In genomic region chr17:35193881-35194843, GRCm38 (mm10) we compare ENCODE assay signal across 8 mouse cellular contexts. TPM values are rescaled to one million over a fixed set of nuclear protein-coding genes. Genes with fewer than 3 reads are reported as not detected.
DNase-seq lines count a peak whose midpoint lies in the region; ATAC-seq and TF ChIP-seq lines count a peak whose summit lies in the region.

Ltb (plus strand) TSS chr17:35194439.

- TF ChIP-seq EP300 in liver, embryonic 14.5 days (IDR thresholded peaks at IDR 0.05; ENCODE audit: low read depth) = no peak

- TF ChIP-seq CTCF in kidney, postnatal 0 days (IDR thresholded peaks at IDR 0.05; ENCODE audit: low read depth) = no peak
- no peak for TF ChIP-seq CTCF in liver, embryonic 14.5 days (IDR thresholded peaks at IDR 0.05; ENCODE audit: low read depth)
- no peak for TF ChIP-seq CTCF in olfactory bulb, adult 2 months (IDR thresholded peaks at IDR 0.05; ENCODE audit: insufficient read depth, low read depth, low read length)

- H3K27me3 ChIP-seq in kidney, postnatal 0 days (ENCODE audit: insufficient read depth, low read length) = peaks cover 7% of the 10 kb centered on the region; the same call in 1 of the 2 replicates
- H3K27me3 ChIP-seq in forebrain, embryonic 15.5 days = peaks cover 25% of the 10 kb centered on the region
- peaks cover 14% of the 10 kb centered on the region for H3K27me3 ChIP-seq in liver, embryonic 14.5 days (ENCODE audit: control insufficient read depth, insufficient read depth, low read length)

- TF ChIP-seq POLR2A in olfactory bulb, adult 2 months (IDR thresholded peaks at IDR 0.05; ENCODE audit: insufficient read depth, low read depth, low read length) = no peak

- peak within 1 kb of the TSS; percentile 91 for H3K4me2 ChIP-seq in kidney, postnatal 0 days (ENCODE audit: low read length)
- H3K4me2 ChIP-seq in forebrain, embryonic 15.5 days (replicated peaks) = 0 out of 2 replicates have a peak within 1 kb of the TSS, but pooled peaks have one; percentile 66
- H3K4me2 ChIP-seq in liver, embryonic 14.5 days (ENCODE audit: low read depth) = peak within 1 kb of the TSS; percentile 65

- H3K4me3 ChIP-seq in kidney, postnatal 0 days (replicated peaks; ENCODE audit: low read depth, low read length) = peak within 1 kb of the TSS; percentile 43; the same call in 1 of the 2 replicates
- peak within 1 kb of the TSS; percentile 39; the same call in 1 of the 2 replicates for H3K4me3 ChIP-seq in forebrain, embryonic 15.5 days
- H3K4me3 ChIP-seq in liver, embryonic 14.5 days (ENCODE audit: insufficient read depth in 1 of 2, low read depth in 2 of 2, low read length in 2 of 2) = peak within 1 kb of the TSS in 1 of 2 experiments; percentile 43; a peak in 1 of 4 replicates
- peak within 1 kb of the TSS; percentile 44 for H3K4me3 ChIP-seq in olfactory bulb, adult 2 months (ENCODE audit: insufficient read depth, low read depth, low read length)

- no peaks in the 10 kb centered on the region for H3K9me3 ChIP-seq in kidney, postnatal 0 days (replicated peaks; ENCODE audit: low read length)
- no peaks in the 10 kb centered on the region for H3K9me3 ChIP-seq in forebrain, embryonic 15.5 days
- no peaks in the 10 kb centered on the region for H3K9me3 ChIP-seq in liver, embryonic 14.5 days (ENCODE audit: control insufficient read depth, low read length)

- 59% methylated on average over 28 of the region's 28 CpGs for WGBS in kidney, postnatal 0 days
- WGBS in forebrain, embryonic 15.5 days = 82% methylated on average over 28 of the region's 28 CpGs
- WGBS in liver, embryonic 14.5 days (ENCODE audit: insufficient replicate concordance) = 43% methylated on average over 28 of the region's 28 CpGs
- 85% methylated on average over 28 of the region's 28 CpGs for WGBS in olfactory bulb, adult 2 months

- H3K36me3 ChIP-seq in kidney, postnatal 0 days (ENCODE audit: insufficient read depth, low read length) = no peaks in the 10 kb centered on the region
- H3K36me3 ChIP-seq in forebrain, embryonic 15.5 days = no peaks in the 10 kb centered on the region
- H3K36me3 ChIP-seq in liver, embryonic 14.5 days (replicated peaks; ENCODE audit: control insufficient read depth, insufficient read depth, low read depth) = no peaks in the 10 kb centered on the region

- ATAC-seq in kidney, postnatal 0 days (replicated peaks; ENCODE audit: low FRiP score, low read depth) = 0 out of 2 replicates have a peak, but pooled peaks have one; percentile 11
- ATAC-seq in forebrain, embryonic 15.5 days (replicated peaks) = no peak
- no peak for ATAC-seq in liver, embryonic 14.5 days (ENCODE audit: insufficient read depth)
- no peak for ATAC-seq in cerebellum, adult (ENCODE audit: insufficient number of reproducible peaks, low FRiP score, low TSS enrichment)

- no peak within 1 kb of the TSS for H3K27ac ChIP-seq in kidney, postnatal 0 days
- H3K27ac ChIP-seq in forebrain, embryonic 15.5 days (replicated peaks) = no peak within 1 kb of the TSS
- no peak within 1 kb of the TSS for H3K27ac ChIP-seq in liver, embryonic 14.5 days
- no peak within 1 kb of the TSS for H3K27ac ChIP-seq in olfactory bulb, adult 2 months (ENCODE audit: insufficient read depth, low read depth, low read length)

- peaks cover 3% of the 10 kb centered on the region; the same call in 1 of the 2 replicates for H3K4me1 ChIP-seq in kidney, postnatal 0 days (replicated peaks; ENCODE audit: insufficient read depth, low read length)
- H3K4me1 ChIP-seq in forebrain, embryonic 15.5 days = peaks cover 11% of the 10 kb centered on the region
- H3K4me1 ChIP-seq in liver, embryonic 14.5 days (replicated peaks; ENCODE audit: control insufficient read depth in 2 of 2, insufficient read depth in 2 of 2, low read length in 1 of 2) = peaks cover 0 to 13% of the 10 kb centered on the region in 2 experiments; a peak in 2 of 4 replicates
- H3K4me1 ChIP-seq in olfactory bulb, adult 2 months (ENCODE audit: control insufficient read depth, insufficient read depth, low read length) = peaks cover 14% of the 10 kb centered on the region

- no peak for DNase-seq in kidney, postnatal 0 days (ENCODE audit: low spot score)
- no peak for DNase-seq in kidney, postnatal 25 days
- no peak for DNase-seq in liver, embryonic 14.5 days (ENCODE audit: low read depth in 3 of 3, low spot score in 3 of 3)
- DNase-seq in left cerebral cortex, adult 8-10 months (ENCODE audit: low spot score in 2 of 2) = no peak
- no peak for DNase-seq in gastrocnemius, adult 18-20 months (ENCODE audit: low spot score)

- H3K9ac ChIP-seq in kidney, postnatal 0 days (ENCODE audit: low read depth, low read length) = 0 out of 2 replicates have a peak within 1 kb of the TSS, but pooled peaks have one; percentile 10
- H3K9ac ChIP-seq in forebrain, embryonic 15.5 days (replicated peaks) = 0 out of 2 replicates have a peak within 1 kb of the TSS, but pooled peaks have one; percentile 32
- no peak within 1 kb of the TSS for H3K9ac ChIP-seq in liver, embryonic 14.5 days (replicated peaks)

RNA-seq across cellular contexts. Expression of gene Ltb, which starts in this region (rescaled TPM):
- 0.98 and 1.0 TPM in 2 replicates for polyA plus RNA-seq in kidney, postnatal 0 days (2015; fragmentation: Nextera tagmentation; extraction: Ambion mirVana)
- 0.25 and 0.70 TPM in 2 replicates for polyA plus RNA-seq in forebrain, embryonic 15.5 days (2015; fragmentation: Nextera tagmentation; extraction: Ambion mirVana)
- polyA plus RNA-seq in liver, embryonic 14.5 days (2012; rRNA removed) = 0.47 and 0.70 TPM in 2 replicates
- polyA plus RNA-seq in liver, embryonic 14.5 days (2014; fragmentation: Nextera tagmentation; extraction: Ambion mirVana) = 0.28 and 0.64 TPM in 2 replicates
- not detected in 2 replicates for polyA plus RNA-seq in olfactory bulb, adult 2 months (2012; ENCODE audit: insufficient read depth, insufficient read length, low replicate concordance, missing spikeins)
- 1 to 10 TPM in 3 of 4 experiments, not detected in 1; 1.0 to 1.6 (median 1.2) TPM for total RNA-seq in left cerebral cortex, adult 8-10 months (2022)
- under 1 TPM in 1 of 2 experiments, not detected in 1; 0.38 TPM for total RNA-seq in gastrocnemius, adult 18-20 months (2021)
